Mouse (Mus musculus) spleen, postnatal 14 days (tissue): ENCODE measurements at regions not wholly inside any gene's neighbourhood (a gene's known extent, or its start where the extent isn't known, plus 50 kb on each side); places are given as distances from the start of the nearest gene placed in this dataset.

Source experiments
- DNase-seq, 2 experiments: peaks; one replicate each; pipeline ENCODE4 v3.0.0; 2021 to 2022; ENCODE audit warnings: low spot score in 2 of 2

DNA sequence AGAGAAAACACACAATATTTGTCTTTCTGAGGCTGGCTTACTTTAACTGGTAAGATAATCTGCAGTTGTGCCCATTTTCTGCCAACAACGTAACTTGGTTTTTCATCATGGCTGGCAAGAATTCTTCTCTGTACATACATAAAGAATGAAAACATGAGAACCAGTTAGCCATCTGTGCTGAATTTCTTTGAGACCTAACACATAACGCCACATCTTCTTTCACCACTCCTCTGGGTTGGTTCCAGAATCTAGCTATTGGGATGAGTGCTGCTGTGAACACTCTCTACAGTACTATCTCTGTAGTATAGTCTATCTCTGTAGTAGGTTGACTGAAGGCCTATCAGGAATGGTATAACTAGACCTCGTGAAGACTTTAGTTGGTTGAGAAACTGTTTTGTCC is 132.1 kb downstream of the 1700020N01Rik start:
- no peak for DNase-seq

DNA sequence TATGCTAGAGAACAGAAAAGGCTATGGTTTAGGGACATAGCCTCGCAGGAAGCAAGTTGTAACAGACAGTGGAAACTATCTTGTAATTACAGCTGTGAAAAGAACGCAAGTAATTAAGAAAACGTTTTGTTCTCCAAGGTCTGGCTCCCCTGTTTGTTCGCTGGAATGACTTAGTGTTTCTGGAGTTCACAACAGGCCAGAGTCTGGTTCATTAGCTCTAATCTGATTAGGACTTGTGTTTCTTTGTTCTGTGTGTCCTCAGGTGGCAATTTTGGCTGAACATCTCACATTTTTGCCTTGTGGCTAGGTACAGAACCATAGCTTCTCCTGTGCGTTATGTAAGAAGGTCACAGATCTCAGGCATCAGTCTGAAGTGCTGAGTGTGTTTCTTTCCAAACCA is 141.7 kb upstream of the Sgk1 start:
- DNase-seq: no peak

DNA sequence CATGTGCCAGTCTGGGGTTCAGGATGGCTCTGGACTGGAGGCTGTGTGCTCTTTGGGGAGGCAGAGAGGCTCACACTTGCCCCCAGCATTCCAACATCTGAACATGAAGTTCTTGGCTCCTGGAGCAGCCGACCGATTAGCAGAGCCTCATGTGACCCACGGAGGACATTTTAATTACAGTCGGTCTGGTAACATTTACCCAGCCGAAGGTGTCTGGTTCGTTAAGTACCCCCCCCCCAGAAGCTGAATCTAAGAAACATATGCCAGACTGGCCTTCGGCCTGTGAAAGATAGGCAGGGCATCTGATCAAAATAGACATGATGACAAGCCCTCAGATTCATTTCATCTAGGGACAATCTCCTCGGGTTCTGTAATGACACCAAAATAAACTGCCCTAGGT is 140.4 kb upstream of the Sgk1 start:
- no peak for DNase-seq

DNA sequence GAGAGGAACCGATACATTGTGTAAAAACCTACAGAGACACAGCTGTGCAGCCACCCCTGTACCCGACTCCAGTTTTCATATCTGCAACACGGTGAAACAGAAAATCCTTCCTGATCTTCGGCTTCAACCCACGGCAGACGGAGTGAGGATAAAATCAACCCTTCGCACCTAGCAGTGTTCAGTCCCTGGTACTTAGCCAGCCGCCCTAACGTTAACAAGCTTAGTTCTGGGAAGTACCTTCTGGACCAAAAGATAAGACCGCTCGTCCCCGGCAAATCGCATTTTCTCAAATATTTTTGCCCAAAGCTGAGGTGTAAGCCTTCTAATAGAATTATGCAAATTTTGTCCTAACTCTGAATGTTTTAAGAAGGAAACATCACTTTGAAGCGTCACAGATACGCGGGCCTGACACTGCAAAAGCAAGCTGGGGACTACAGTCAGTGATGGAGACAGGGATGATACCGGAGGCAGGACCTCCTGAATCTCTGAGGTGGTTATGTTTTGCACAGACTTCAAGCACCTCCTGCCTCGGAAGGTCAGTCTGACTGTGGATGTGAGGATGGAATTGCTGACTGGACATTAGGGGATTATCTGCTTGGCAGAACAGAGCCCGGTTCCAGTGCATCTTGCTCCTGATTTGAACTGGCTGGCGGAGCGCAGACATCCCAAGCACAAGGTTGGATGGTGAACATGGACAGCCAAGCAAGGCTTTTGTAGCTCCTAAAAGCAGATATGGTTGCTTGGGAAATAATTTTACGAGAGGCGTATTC is 139.8 kb upstream of the Sgk1 start:
- no peak for DNase-seq

DNA sequence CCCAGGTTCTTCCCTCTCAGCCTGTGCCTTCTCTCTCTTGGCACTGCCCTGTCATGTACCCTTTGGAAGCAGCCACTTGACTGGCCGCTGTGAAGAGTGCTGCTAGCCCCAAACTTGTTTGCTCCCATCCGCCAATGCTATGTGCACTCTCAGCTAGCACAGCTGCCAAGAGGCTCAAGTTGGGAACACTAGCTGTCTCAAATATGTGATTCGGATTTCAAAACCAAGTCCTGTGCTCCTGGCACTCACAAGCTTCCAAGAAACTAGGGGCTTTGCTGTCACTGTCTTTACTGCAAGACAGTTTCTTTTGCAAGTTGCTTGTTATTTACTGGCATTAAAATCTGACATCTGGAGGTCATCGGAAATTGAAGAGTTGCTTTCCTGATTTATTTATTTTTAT is 138.6 kb upstream of the Sgk1 start:
- DNase-seq: no peak

DNA sequence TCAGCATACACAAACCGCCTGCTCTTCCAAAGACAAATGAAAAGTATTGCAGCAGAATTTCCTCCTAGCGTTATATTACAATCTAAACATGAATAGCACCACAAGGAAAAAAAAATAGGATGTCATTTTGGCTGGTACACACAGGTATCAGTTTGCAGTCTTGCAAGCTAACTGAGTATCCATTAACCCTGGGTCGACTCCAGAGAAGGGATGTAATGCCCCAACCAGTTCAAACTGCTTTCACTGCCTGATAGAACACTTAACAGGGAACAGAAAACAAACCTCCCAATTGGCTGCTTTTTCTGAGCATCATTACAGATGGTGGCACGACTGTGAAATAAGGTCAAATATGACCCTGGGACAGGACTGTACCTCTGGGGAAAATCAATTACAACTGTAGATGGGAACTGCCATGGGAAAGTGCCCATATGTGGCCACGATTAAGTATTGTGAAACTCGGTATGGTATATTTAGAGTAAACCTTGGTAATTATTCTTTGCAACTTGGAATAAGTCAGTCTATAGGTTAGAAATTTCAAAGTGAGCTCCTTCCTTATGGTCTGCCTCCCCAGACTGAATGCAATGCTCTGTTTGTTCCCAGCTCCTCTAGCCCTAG is 137.5 kb upstream of the Sgk1 start:
- no peak for DNase-seq

DNA sequence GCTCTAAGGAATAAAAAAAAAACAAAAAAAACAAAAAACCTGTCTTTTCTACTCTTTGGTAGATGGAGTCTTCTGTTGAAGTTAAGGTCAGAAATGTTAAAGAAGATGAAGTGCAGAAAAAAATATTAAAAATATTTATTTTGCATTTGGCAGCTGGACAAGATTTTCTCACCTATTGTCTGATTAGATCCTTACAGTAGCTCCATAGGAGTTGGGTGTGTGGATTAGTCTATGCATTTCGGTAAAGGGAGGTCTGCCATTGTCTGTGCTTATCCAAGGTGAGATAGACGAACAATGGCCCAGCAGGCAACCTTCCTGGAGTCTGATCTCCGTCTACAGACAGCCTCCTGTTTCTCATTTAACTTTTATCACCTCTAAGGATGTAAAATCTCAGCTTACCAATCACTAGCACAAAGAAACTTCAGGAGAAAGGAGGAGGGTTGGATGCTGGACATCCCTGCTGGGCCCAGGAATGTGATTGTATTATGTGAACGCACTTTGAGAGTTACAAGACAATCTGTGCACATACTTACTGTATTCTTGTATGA is 136.0 kb upstream of the Sgk1 start:
- DNase-seq: no peak

DNA sequence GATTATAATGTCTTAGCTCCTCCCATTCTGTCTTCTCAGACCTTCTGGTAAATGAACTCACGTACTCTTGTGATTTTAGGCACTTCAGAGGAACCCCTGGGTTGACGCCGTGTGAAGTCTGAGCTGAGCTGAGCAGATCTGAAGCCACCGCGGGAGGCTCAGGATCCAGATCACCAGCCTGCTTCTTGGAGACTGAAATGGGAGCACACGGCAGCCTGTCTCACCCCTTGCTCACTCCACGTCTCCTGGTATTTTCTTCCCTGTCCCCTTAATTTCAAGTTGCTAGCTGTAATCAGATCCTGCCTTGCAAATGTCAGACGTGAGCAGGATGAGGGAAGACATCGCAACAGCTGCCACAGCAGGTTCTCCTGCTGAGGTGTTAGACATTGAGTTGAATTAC is 135.3 kb upstream of the Sgk1 start:
- DNase-seq: no peak

DNA sequence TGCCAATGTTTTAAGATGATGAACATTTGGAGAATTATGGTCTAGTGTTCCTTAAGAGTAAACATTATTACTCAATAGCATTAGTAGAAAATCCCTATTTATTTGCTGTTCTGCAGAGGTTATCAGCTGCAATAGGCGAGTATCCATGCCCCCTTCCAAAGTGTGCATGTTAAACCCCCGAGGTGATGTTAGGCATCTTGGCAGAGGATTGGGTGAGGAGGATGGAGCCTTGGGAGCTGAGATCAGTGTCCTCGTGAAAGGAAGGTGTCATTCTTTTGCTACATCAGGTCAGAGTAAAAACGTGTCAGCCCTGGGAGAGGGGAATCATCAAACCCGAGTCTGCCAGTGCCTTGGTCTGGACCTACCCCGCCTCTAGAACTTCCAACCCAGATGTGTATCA is 130.7 kb upstream of the Sgk1 start:
- DNase-seq: no peak

DNA sequence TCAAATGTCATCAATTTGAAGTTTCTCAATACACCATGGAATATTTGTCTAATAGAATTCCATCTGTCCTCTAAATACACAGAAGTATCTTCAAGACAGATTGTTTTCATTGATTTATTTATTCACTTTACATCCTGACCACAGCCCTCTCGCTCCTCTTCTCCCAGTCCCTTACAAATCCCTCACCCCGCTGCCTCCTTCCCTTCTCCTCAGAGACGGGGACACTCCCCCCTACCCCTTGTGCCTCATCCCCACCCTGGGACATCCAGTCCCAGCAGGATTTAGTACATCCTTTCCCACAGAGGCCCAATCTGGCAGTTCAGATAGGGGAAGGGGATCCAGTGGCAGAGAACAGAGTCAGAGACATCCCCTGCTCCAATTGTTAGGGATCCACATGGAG is 129.6 kb upstream of the Sgk1 start:
- DNase-seq: no peak

DNA sequence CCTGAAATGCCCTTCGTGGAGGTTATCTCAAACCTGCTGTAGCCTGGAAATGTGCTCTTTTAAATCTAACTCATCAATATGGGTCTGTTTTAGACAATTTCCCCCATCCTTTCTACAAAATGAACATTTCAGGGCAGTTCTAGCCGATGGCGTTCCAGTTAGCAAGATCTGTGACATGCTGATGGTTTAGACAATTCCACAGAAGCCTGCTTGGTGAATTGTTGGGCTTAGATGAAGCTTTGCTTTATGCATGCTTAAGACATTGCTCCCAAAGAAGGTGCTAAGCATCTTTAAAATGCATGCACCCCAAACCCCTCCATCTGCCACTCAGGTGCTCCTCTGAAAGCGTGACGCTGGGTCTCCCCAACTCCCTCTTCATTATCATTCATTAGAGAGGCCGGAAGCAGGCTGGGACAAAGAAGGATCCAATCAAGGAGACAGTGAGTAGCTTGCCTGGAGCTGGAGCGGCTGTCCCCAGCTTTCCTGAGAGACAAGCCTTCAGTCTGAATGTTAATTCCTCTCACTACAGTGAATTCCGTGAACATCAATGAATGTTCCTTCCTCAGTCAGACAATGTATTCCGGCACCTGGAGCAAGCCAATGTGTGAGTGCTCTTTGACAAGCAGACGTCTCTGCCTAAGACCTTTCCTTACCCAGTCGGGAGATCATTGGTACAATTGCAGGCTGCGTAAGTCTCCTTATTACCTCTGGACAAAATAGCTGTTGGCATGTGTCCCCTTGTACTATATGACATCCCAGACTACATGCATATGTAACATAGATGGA is 127.0 kb upstream of the Sgk1 start:
- DNase-seq: no peak

DNA sequence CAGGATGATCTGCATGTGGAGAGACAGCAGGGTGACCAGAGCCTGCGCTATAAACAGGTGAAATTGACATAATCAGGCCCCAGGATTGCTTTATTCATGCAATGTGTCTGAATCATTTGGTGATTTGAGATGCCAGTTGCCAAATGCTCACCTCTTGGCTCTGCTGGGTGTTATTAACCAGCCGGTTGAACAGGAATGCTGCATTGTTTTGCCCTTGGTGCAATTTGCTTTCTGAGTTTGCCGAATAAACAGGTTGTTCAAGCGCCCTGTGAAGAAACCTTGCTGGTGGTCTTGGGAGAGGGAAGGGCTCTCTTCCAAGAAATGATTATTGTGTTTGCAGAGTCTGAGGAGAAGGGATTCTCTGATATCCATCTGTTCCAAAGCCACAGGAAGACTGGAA is 126.3 kb upstream of the Sgk1 start:
- DNase-seq: no peak

DNA sequence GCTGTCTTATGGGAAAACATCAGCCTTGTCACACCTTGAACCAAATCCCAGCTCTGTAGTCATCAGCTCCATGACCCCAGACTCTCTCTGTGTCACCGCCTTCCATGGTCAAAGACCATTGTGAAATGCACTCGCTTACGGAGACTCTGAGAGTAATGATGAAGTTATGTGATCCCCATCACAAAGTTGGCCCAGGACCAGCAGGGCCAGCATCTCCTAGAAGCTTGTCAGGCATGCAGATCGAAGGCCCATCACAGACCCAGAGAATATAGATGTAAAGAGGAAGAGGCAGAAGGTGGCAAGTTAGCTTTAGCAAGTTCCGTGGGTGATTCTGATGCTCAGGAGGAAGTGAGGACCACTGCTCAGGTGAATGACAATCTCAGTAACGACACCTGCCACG is 125.2 kb upstream of the Sgk1 start:
- no peak for DNase-seq

DNA sequence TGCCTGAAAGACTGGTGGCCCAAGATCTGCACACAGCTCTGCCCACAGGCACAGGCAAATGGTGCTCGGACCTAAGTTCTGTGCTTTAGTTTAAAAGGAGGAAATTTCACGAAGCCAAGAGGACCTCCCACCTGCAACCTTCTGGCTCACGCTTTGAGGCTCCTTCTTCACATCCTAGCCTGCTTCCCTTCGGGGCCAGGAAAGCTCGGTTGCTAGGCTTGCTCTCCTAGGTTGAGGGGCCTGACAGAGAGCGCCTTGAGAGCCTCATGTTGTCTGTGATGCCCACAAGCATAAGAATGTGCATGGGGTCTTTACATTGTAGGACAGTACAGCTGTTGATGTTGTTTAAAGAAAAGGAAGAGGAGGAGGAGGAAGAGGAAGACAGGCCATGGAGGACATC is 123.9 kb upstream of the Sgk1 start:
- no peak for DNase-seq

DNA sequence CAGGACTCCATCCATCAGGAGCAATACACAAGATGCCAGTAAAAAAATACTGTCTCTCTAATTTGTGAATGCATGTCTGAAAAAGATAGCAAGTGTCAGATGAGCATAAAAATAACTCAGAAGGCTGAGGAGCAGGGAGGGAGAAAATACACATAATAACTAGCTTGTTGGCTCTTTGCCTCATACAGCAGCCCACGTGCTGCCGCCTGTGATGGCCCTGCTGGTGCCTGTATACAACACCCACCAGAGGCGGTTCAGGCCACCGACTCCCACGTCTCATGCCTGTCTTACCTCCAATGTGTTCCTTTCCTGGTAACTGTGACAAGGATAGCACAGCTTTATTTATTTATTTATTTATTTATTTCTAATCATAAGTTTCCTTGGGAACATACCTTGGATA is 119.5 kb upstream of the Sgk1 start:
- DNase-seq: no peak

DNA sequence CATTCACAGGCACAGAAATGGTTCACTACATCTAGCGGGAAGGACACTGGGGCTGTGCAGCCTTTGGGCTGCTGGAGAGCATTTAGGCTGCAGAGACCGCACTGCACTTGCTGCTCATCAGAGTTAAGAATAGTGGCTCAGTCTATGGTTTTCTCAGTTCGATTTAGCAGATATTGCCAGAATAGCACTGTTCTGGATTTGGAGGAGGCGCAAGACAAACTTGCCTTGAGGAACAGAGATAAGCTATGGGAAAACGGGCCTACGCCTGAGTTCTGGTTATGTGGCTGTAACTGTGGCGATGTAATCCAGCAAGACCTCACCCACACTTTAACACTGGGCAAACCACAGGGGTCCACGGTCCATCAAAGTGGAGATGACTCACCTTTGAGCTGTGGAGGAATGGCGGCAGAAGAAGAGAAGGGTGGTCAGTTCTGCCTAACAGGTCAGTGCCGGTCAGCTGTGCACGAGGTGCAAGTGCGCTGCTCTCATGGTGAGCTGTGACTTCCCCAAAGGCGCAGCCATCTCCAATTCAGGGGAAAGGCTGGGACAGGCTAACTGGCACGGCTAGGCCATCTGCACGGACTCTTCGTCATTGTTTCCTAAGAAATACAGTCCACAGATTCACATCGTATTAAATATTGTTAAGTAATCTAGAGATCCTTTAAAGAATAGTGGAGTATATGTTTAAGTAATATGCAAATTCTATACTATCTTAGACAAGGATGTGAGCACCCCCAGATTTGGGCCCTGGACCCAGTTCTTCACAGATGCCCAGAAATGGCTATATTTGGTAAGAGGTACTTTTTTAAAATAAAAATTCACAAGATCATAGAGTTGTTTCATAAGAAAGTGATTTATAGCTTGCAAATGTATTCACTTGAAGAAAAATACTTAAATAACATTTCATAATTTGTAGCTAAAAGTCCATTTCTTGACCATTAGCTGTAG is 118.7 kb upstream of the Sgk1 start:
- DNase-seq: no peak

DNA sequence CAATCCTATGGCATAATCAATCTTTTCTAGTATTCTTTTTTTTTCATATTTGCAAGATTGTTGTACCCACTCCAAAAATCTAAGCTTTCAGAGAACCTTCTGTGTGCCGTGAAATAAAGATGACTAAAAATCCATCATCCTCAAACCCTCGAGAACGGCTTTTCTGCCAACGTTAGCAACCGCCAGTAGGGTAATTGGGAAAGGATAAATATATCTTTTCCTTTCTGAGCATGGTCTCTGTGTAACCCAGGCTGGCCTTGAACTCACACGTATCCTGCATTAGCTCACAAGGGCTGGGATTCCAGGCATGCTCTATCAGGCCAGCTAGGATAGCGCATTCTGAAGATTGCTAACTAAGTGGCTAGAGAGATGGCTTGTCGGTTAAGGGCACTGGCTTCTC is 117.9 kb upstream of the Sgk1 start:
- no peak for DNase-seq

DNA sequence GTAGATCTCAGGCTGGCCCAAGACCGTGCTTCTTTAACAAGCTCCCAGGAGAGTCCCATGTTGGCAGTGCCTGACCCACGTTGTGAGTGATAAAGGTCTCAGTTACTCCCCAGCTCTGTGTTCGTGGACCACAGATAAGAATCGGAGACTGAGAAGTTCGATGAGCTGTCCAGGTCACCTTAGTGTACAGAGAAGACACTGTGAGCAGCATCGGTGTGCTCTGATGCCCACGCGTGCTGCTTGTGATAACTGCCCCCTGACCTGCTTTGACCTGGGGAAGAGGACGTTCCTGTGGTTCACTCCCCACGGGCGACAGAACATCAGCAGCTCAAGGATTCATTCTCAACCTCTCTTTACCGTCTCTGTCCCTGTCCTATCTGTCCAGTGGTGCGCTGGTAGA is 117.1 kb upstream of the Sgk1 start:
- no peak for DNase-seq

DNA sequence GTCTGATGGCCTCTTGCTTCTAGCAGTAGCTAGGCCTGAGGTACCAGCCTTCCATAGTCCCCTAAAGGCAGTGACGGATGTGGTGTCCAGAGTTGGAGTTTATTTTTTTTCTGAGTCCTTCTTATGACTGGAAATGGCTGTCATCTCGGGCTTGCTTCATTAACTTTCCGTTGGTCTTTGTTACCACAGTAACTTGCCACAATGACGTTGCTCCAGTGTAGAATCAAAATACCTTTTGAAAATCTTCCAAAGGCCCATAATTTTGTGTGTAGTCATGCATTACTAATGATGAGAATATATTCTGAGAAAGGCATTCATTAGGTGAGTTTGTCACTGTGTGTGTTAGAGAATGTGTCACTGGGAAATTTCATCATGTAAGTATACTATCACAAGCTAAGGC is 108.4 kb upstream of the Sgk1 start:
- no peak for DNase-seq

DNA sequence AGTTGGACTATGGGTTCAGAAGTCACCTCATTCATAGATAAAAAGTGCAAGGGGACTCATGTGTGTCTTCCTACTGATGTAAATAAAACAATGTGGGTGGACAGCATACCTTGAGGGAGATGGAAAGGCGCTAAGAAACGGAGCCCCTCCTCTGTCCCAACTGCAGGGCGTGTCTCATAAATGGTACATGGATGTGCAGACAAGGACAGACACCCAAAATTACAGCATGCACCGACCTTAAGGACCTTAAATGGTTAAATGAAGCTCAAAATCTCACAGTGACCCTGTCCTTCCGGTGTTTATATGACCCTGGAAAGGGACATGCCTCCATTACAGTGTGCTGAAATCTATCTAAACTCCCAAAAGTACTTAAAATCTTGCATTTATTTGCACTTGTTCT is 106.5 kb upstream of the Sgk1 start:
- no peak for DNase-seq

DNA sequence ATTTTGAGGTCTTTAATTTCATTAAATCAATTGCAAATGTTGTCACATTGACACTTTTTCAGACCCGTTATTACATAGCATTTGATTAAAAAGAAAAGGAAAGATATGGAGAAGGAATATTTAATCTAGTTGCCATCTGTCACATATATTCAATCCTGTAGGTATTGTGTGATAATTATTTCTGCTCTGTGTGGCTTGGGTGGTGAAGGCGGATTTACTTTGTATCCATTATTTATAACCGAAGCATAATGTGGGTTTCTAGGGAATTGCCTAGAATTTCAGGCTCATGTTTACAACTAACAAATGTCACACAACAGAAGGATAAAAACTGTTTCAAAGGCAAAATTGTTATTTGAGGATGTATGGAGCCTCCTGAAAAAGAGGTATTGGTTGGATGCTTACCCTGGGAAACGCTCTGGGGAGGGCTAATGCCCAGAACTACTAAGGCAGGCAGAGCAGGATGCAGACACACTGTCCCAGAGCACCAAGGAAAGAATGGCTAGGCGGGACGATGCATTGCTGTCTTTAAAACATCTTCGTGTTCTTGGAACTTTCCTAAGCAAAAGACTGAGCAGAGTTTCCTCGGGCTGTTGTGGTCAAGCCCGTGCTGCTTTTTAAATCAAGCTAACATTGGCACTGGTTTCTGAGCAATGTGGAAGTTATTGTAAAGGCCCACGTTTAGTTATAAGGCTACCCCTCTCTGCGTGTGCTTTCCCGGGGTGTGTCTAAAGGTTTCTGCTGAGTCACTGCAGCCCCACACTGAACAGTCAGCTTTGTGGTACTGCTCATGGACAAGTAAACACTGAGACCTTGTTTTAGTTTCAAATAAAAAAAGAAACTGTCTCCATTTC is 105.8 kb upstream of the Sgk1 start:
- DNase-seq: no peak
